Mouse (Mus musculus) bone marrow macrophage, adult 2 months (primary cell): ENCODE data around the gene Pgd.

Experiments
- CTCF ChIP-seq: IDR thresholded peaks from 2 replicates; pipeline ENCODE4 v1.5.1; 2012; ENCODE audit warnings: low read depth, mild to moderate bottlenecking, low read length, moderate library complexity
- POLR2A ChIP-seq: IDR thresholded peaks from 2 replicates; pipeline ENCODE4 v1.6.1; 2012; ENCODE audit warnings: mild to moderate bottlenecking, low read depth, low read length, borderline replicate concordance

DNA sequence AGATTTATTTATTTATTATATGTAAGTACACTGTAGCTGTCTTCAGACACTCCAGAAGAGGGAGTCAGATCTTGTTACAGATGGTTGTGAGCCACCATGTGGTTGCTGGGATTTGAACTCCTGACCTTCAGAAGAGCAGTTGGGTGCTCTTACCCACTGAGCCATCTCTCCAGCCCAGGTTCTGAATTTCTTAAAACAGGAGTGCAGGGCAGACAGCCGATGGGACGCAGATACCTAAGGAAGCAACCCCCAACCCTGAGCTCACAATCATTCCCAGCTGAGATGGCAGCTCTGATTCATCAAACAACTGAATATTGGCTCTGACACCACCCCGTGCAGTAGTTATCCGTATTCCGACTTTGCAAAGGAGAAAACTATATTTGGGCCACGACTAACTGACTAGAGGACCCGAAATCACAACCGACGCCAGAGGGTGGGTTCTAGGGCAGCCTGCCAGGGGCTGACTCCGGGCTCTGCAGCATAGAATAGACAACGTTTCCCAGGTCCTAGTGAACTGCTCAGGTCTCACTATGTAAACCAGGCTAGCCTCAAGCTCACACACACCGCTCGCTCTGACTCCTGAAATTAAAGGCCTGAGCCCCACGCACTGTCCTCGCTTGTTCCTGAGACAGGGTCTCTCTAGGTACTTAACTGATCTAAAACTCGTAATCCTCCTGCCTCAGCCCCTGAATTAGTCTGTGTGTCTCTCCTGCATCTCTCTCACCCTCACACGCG, 30.3 kb downstream of the Pgd start:
- TF ChIP-seq CTCF (no peak), POLR2A (no peak)
